Mouse (Mus musculus) embryo, embryonic 10.5 days (tissue): ENCODE measurements around the gene Tpi1.
A peak's percentile ranks its signal among the peaks of the same experiment; 100 is the strongest.
"Not testable (repeated sequence)": the region's sequence is repeated elsewhere in the genome, so short reads cannot be mapped to it uniquely, and the experiment has no call there.

Source experiments
- DNase-seq: peaks from one replicate; pipeline ENCODE4 v3.0.0-alpha.2; 2015; ENCODE audit warnings: low spot score

Tpi1 gene

DNA sequence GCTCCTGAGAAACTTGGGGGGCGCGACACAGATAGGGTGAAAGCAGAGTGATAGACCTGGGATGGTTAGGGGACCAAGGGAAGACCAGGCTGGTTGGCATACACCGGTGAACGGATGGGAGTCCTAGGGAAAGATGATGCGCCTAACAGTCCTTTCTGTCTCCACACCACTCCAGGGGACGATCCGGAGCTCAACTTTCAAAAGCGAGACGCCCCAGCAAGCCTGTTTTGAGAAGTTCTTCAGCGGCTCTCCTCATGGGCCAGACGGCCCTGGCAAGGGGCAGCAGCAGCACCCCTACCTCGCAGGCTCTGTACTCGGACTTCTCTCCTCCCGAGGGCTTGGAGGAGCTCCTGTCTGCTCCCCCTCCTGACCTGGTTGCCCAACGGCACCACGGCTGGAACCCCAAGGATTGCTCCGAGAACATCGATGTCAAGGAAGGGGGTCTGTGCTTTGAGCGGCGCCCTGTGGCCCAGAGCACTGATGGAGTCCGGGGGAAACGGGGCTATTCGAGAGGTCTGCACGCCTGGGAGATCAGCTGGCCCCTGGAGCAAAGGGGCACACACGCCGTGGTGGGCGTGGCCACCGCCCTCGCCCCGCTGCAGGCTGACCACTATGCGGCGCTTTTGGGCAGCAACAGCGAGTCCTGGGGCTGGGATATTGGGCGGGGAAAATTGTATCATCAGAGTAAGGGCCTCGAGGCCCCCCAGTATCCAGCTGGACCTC is 4.9 kb downstream of the Tpi1 start:
- DNase-seq, result peak; percentile 92

DNA sequence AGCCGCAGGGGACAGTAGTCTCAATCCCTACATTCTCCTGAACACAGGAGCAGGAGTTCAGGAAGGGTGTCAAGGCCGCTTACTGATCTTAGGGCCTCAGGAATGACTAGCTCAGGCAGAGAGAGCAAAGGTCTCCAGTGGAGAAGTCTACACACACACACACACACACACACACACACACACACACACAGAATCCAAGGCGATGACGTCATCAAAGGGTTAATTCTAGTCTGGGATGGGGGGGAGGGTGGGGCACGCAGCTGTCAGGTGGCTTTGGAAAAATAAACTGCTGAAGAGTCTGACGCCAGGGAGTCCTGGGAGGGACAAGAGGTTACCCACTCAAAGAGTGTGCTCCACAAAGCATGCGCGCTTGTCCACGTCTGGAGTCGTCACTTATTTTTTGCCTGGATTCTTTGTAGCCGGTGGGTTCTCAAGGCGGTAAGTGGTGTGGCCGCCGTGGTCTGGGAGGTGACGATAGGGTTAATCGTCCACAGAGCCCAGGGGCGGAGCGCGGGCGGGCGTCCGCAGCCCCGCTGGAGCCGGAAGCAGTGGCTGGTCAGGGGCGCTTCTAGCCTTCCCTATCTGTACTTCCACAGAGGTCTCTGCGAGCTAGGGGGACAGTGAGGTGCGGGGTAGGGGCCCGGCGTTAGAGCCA is 5.6 kb downstream of the Tpi1 start, which contains the start of gene Spsb2:
Gene Spsb2, plus strand, starts transcription at position 304 of the 655 bp plus-strand sequence.
- peak; percentile 85 for DNase-seq

DNA sequence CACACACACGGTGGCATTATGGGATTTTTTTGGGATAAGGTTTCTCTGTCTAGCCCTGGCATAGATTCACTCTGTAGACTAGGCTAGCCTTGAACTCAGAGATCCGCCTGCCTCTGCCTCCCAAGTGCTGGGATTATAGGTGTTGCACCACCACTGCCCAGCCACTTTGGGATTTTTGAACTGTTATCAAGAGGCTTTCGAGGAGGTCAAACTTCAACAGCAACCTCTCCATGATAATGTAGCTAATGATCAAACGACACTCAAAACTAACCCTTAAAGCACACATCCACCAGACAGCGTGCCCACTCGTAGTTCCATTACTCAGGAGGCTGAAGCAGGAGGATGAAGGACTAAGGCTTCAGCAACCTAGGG is 6.1 kb downstream of the Tpi1 start:
- no peak for DNase-seq

DNA sequence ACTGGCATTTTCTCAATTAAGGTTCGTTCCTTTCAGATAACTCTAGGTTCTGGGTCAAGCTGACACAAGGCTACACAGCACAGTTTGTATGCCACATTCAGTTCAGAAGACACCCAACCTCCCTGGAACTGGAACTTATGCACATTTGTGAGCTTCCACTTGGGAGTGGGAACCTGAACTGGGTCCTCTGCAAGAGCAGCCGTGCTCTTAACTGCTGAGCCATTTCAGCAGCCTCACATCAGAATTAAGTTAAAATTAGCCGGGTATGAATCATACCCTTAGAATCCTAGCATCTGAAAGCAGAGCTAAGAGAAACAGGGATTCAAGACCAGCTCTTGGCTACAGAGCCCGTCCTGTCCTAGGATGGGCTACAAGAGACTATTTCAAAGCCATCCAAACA is 6.7 kb downstream of the Tpi1 start:
- no peak for DNase-seq

DNA sequence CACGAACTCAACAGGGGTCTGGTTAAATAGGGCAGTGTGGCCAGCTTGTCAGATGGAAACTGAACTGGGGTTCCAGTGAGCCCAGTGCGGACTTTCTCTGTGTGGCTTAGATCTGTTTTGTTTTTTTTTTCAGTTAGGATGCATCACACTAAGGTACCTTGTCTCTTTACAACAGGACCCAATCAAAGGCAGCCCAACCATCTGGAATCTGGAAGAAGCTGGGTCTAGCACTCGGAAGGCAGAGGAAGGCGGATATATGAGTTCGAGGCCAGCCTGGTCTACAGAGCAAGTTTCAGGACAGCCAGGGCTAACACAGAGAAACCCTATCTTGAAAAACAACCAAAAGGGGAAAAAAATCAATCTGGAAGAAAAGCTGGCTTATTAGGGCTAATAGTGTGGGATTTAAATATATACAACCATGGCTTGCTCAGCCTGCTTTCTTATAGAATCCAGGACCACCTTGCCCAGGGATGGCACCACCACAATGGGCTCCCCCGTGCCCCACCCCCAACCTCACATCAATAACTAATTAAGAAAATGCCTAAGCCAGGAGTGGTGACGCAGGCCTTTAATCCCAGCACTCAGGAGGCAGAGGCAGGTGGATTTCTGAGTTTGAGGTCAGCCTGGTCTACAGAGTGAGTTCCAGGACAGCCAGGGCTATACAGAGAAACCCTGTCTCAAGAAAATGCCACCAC is 7.5 kb downstream of the Tpi1 start:
- DNase-seq, result no peak

DNA sequence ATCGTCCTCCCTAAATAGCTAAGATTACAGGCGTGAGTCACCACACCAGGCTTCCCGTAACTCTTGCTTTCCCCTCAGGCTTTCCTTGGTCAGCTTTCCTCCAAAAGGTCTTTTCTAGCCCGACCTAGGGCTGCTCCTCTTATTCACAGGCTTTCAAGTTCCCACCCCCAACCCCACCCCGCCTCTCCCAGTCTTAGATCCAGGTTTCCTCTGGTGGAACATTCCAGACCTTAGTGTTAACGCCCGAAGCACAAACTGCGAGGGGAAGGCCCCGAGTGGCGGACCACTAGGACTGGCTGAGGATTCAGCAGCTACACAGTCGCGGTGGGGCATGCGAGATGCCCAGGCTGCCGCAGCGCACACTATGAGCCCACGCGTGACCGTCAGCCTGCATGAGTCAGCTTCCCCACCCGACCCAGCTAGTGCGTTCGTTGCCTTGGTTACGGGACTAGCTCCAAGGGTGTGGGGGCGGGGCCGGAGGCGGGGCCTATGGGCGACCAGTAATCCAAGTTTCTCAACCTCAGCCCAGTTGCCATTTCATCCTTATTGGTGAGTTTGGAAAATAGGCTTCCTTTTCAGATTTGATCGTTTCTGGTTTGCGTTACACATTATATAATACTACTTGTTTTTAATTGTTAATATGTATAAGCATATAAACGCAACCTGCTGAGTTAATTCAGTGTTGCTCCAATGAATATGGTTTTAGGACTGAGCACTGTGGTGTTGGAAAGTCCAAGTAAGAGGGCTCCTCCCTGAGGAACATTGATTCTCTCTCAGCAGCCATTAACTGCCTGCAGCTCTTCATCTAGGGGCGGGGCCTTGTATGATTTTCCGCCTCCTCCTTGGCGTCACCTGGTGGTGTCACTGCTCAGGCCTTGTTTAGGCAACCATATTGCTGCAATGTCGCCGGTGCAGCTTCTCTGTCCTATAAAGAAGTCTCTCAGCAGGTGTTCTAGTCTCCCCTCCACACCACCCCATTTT is 8.5 kb downstream of the Tpi1 start:
- peak; percentile 97 for DNase-seq

DNA sequence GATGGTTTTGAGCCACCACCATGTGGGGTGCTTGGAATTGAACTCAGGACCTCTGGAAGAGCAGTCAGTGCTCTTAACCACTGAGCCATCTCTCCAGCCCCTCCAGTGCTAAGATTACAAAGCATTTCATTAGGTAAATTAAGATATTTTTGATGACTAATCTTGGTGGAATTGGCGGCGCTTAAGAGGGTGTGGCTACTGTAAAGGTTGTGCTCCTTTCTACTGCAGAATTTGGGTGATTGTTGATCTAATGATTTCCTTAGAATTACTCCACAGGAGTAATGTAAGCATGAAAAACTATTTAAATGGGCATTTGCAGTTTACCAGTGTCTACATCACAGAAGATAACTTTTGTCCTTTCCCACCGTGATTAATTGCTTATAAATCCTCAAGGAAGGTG is 9.8 kb downstream of the Tpi1 start:
- no peak for DNase-seq

DNA sequence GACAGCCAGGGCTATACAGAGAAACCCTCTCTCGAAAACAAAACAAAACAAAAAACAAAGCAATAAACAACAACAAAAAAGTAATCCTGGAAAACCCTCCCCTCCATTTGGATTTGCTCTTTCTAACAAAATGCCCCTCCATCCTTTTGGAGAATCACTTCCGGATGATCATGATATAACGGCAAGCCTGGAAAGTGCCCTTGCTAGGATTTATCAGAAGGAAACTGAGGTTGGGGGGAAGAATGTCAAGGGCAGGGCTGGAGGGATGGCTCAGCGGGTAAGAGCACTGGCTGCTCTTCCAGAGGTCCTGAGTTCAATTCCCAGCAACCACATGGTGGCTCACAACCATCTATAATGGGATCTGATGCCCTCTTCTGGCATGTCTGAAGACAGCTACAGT is 10.4 kb downstream of the Tpi1 start:
- DNase-seq, result not testable (repeated sequence)

DNA sequence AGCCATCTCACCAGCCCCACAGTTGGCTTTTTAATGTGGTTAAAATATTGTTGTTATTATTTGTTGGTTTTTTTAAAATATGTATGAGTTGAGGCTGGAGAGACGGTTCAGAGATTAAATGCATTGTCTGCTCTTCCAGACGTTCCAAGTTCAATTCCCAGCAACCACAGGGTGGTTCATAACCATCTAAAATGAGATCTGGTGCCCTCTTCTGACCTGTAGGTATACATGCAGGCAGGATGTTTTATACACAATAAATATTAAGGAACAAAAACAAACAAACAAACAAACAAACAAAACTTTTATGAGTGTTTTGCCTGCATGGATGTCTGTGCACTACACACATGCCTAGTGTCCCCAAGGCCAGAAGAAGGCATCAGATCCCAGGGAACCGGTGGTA is 11.0 kb downstream of the Tpi1 start:
- no peak for DNase-seq

DNA sequence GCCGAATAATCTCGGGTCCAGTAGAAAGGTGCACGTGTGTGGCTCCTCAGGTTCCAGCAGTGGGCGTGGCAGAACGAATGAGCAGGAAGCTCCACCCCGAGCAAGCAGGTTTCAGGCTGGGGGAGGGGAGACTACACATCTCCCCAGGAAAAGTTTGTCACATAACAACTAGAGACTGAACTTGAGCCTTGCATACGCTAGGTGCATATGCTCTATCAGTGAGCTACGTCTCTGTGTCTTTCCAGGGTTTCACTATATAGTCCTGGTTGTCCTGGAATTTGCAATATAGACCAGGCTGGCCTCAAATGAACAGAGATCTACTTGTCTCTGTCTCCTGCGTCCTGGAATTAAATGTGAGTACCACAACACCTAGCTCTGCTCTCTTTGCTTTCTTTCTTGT is 11.7 kb downstream of the Tpi1 start:
- peak; percentile 53 for DNase-seq

DNA sequence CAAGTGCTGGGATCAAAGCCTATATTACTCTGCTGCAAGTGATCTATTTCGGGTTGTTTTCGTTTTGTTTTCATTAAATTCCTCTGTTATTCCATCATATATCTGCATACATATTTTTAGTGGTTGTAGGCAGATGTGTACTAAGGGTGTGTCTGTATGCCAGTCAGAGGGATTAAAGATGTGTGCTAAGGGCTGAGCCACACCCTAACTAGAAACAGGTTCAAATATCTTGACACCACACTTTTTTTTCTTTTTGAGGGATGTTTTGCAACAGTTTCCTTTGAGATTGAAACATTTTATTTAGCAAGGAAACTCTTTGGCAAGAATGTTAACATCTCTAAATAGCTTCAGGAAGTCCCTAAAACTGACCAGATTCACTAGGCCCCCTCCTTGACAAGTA is 17.9 kb downstream of the Tpi1 start:
- no peak for DNase-seq

DNA sequence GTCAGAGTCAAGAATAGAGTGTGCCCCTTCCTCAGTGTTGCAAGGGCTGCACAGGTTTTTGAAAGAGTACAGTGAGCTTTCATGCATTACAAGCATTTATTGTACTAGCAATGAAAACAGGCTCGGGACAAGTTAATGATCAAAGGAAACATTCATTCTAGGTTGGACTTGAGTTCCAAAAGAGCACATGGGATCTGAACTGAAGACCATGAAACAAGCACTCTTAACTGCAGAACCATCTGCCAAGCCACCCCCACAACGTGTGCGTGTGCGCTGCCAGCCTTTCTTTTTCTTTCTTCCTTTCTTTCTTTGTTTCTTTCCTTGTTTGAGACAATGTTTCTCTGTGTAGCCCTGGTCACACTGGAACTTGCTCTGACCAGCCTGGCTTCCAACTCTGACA is 18.3 kb downstream of the Tpi1 start:
- DNase-seq, result no peak

DNA sequence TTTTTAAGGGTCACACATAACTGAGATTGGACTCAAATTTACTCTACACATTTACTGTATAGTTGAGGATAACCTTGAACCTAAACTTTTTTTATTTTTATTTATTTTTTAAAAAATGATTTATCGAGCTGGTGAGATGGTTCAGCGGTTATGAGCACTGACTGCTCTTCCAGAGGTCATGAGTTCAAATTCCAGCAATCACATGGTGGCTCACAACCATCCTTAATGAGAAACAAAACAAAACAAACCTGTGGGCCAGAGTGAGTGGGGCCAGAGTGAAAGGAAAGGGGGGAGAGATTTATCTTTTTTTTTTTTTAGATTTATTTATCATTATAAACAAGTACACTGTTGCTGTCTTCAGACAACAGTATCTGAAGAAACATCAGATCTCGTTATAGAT is 22.2 kb downstream of the Tpi1 start:
- no peak for DNase-seq

DNA sequence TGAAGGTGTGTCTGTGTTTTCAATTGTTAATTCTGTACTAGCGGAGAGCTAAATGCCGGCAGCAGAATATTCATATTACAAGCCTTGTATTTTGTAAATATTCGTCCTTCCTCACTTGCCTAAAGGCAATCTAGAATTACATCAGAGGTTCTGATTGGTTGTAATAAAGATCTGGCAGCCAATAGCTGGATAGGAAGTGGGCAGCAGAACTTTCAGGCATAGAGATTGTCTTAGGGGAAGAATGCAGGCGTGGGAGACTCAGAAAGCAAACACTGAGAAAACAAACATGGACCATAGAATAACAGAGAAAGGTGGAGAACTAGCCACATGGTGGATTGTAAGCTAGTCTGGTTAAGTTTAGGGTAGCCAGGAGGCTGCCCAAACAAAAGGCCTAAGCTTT is 24.0 kb downstream of the Tpi1 start:
- DNase-seq, result no peak

DNA sequence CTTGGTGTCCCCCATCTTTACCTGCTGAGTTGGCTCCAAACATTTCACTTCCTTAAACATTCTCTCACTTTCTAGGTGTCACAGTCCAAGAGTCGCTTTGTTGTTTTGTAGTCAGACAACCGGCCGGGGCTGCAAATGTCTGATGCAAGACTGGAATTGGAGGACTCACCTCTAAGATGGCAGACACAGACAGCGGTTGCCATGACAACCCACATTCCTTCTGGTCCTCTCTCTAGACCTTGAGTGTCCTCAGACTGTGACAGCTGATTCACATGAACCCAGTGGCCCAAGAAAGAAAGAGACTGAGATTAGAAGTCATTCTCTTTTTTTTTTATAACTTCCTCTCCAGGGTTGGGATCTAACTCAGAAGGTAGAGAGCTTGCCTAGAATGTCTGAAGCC is 24.6 kb downstream of the Tpi1 start:
- no peak for DNase-seq

DNA sequence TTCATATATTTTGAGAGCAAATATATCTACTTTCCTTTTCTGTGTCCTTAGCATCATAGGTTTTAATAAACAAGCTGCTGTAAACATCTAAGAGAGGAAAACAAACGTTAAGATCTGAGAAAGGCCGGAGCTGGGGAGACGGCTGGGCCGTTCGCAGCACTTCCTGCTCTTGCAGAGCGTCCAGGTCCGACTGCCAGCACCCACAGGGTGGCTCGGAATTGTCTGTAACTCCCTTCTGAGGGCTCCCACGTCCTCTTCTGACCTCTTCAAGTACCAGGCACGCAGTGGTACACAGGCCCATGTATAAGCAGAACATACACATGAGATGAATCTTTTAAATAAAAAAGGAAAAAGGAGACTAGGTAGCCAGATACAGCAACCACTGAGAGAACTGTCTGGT is 26.4 kb downstream of the Tpi1 start:
- no peak for DNase-seq

DNA sequence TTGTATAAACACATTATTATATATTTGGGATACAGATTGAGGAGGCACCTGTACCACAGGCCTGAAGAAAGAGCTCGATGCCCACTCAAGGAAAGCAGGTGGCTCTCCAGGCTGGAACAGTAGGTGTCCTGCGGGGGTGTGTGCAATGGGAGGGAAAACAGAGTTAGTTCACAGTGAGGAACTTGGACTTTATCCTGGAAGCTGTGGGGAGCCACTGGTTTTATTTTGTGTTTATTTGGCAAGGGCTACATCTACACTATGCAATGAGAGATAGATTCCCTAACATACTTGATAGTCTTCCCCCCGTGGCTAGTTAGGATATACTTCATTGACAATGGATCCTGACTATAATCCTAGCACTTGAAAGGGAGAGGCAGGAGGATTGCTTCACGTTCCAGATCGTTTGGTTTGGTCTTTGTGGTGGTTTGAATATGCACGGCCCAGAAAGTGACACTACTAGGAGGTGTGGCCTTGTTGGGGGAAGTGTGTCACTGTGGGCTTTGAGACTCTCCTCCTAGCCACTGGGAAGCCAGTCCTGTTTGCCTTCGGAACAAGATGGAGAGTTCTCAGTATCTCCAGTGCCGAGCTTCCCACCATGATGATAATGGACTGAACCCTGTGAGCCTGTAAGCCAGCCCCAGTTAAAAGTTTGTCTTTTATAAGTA is 27.2 kb downstream of the Tpi1 start:
- DNase-seq, result no peak

DNA sequence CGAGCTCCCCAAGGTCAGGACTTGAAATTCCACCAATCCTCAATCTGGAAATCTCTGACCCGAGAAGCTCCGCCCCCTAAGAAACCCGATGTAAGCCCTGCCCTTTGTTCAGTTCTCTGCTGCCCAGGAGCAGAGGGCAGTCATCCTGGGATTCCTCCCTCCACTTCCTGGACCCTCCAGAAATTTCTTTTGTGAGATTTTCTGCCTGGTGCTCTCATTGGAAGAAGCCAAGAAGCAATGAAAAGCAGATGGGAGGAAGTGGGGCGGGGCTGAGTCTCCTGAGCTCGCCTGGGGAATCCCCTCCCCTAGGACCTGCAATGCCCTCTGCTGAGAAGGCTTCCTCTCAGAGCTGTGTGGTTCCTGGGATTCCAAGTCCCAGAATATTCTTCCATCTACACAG is 31.7 kb downstream of the Tpi1 start:
- DNase-seq, result peak; percentile 78

DNA sequence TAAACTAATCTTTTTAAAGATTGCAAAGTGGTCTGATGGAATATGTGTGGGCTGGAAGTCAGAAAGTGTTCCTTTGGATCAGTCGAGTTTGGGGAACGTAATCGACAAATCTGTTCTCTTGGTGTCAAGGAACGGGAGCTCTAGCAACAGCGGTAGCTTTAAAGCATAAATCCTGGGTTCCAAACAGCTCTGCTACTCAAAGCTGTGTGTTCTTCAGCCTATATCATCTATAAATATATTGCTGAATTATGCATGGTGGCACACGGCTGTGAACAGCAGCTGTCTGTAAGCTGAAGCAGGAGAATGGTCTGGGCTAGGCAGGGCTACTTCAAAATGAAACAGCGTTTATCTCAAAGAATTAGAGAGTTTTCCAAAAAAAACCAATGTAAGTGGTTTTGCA is 33.2 kb downstream of the Tpi1 start:
- no peak for DNase-seq

DNA sequence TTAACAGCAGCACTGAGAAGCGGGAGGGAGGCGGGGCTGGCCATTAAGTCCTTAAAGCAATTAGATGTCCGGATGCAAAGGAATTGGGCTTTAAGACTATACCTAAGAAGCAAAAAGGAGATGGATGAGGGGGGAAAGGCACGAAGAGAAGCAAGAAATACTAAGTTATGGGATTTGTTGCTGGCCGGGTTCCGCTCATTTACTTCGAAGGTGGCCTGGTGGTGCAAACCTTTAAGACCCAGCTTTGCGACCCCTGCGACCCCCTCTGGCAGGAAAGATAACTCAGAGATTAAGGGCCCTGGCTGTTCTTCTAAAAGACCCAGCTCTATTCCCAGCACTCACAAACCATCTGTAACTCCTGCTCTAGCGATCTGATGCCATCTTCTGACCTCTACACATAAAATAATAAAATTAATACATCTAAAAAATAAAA is 34.1 kb downstream of the Tpi1 start:
- no peak for DNase-seq

DNA sequence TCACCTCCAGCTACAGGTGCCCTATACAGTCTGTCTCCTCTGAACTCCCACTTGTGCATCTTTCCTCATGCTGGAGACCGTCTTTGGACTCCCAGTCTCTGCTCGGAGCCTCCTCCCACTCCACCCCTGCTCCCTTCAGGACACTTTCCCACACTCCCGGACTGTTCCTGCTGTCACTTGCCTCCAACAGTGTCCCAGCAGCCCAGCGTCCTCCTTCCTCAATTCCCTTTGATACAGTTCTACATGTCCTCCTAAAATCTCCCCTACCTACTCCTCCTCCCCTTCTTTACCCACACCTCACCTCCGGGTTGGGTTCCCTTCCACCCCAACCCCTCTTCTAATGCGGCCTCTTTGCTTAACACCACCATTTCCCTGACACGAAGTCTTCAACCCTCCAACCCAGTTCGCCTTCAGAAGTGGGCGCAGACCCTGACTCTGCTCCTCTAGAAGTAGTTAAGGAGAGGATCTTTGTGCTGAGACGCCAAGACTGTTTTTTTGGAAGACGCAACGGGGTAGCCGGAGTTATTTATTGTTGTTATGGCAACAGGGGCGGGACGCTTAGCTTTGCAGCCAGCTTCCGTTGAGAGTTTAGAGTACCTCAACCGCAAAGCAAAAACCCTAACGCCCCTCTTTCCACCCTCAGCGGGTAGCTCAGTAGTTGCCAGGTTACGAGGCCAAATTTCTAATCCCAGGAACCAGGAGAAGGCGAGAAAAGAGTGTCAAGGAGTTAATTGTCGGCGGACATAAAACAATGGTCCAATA is 34.7 kb downstream of the Tpi1 start, which contains the start of gene Lrrc23:
Gene Lrrc23, minus strand, starts transcription at position 506 of the 762 bp plus-strand sequence.
- DNase-seq, result peak; percentile 86
